Mouse (Mus musculus) gonadal fat pad, adult 2 months (tissue): Measurements from ENCODE around the gene Ercc6l. TPM values are rescaled to one million over a fixed set of nuclear protein-coding genes. Genes with fewer than 3 reads are reported as not detected.
"Not testable (repeated sequence)": the region's sequence is repeated elsewhere in the genome, so short reads cannot be mapped to it uniquely, and the experiment has no call there.

ENCODE experiments used
- DNase-seq: peaks from one replicate; pipeline ENCODE4 v3.0.0-alpha.2; 2012; ENCODE audit warnings: low read depth
- polyA plus RNA-seq: library from polyadenylated mRNA; depleted of rRNA; stranded (reverse); fragments of >200 nt; gene quantifications from 2 replicates; pipeline ENCODE4 v1.2.3, GENCODE M21; 2012; rRNA removed

Gene Ercc6l
- polyA plus RNA-seq, 1 experiment: 0.18 TPM

GRCm38 (mm10) chrX:102109349-102109748 lies 47.5 kb downstream of the Ercc6l start:
- not testable (repeated sequence) for DNase-seq

GRCm38 (mm10) chrX:102103830-102104229 lies 53.1 kb downstream of the Ercc6l start:
- not testable (repeated sequence) for DNase-seq

GRCm38 (mm10) chrX:102101886-102102285 lies 55.0 kb downstream of the Ercc6l start:
- DNase-seq: no peak

- no peak for DNase-seq
Measured at GRCm38 (mm10) chrX:102094381-102094904, 62.4 kb downstream of the Ercc6l start.

Other genes starting within 250 kb of the Ercc6l start
- gene Rtl5, start 85.8 kb downstream of the Ercc6l start, polyA plus RNA-seq: 22.2 and 26.7 TPM in 2 replicates
- gene Pin4, start 37.6 kb downstream of the Ercc6l start, polyA plus RNA-seq: 5.0 and 5.6 TPM in 2 replicates
- gene Rps4x, start 32.3 kb upstream of the Ercc6l start, polyA plus RNA-seq: 620 and 709 TPM in 2 replicates
- gene Cited1, start 95.1 kb upstream of the Ercc6l start, polyA plus RNA-seq: 124 and 138 TPM in 2 replicates